26 mouse cellular contexts compared by ENCODE assay signal in the genomic region with DNA sequence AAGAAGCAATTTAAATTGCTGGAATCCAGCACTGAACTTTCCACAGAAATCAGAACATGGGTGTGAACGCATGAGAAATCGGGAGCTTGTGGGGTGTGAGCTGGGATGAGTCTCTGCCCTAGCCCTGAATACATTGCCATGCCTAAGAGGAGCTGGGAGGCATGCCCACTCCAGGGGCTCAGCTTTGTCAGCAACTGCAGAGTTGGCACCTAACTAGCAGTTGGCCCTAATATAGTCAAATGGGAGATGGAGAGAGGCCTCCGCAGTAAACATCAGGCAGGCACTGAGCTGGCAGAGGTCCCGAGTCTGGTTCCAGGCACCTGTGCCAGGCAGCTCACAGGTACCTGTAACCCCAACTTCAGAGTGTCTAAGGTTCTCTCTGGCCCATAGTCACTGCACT.
A peak's percentile ranks its signal among the peaks of the same experiment; 100 is the strongest.
DNase-seq lines count a peak whose midpoint lies in the region; ATAC-seq and TF ChIP-seq lines count a peak whose summit lies in the region.
"Had no signal": no experiment of that assay in that cellular context is flagged by ENCODE, and none has a peak within 500 bp of the region (broad histone marks: within the 10 kb centered on the region; RNA-seq: fewer than 3 reads in every experiment).

No protein-coding gene starts in this region.

- WGBS in forebrain, postnatal 0 days, result 50% methylated on average over 4 of the region's 4 CpGs
- 76% methylated on average over 4 of the region's 4 CpGs for WGBS in forebrain, embryonic 13.5 days

- no peak overlapping the region for H3K27ac ChIP-seq in forebrain, postnatal 0 days (ENCODE audit: low read depth, low read length)
- no peak overlapping the region for H3K27ac ChIP-seq in forebrain, embryonic 13.5 days
- H3K27ac ChIP-seq: embryonic facial prominence, embryonic 12.5 days; hindbrain, embryonic 10.5 days; limb, embryonic 10.5 days; limb, embryonic 15.5 days; liver, embryonic 13.5 days; midbrain, embryonic 12.5 days had no signal

- no peak overlapping the region for H3K9ac ChIP-seq in forebrain, postnatal 0 days
- H3K9ac ChIP-seq in forebrain, embryonic 13.5 days, result no peak overlapping the region
- H3K9ac ChIP-seq: embryonic facial prominence, embryonic 12.5 days; heart, embryonic 12.5 days; limb, embryonic 15.5 days; liver, embryonic 13.5 days; midbrain, embryonic 12.5 days had no signal

- no peaks in the 10 kb centered on the region for H3K27me3 ChIP-seq in forebrain, postnatal 0 days (ENCODE audit: insufficient read depth, low read length)
- H3K27me3 ChIP-seq in forebrain, embryonic 13.5 days, result peaks cover 5% of the 10 kb centered on the region; the same call in 1 of the 2 replicates
- H3K27me3 ChIP-seq: liver, embryonic 13.5 days; megakaryocyte, embryonic 14.5 days had no signal

- H3K4me1 ChIP-seq in forebrain, postnatal 0 days (ENCODE audit: insufficient read depth), result no peaks in the 10 kb centered on the region
- no peaks in the 10 kb centered on the region for H3K4me1 ChIP-seq in forebrain, embryonic 13.5 days
- H3K4me1 ChIP-seq: embryonic facial prominence, embryonic 12.5 days; heart, embryonic 12.5 days; limb, embryonic 10.5 days; limb, embryonic 15.5 days; liver, embryonic 13.5 days; megakaryocyte, embryonic 14.5 days; midbrain, embryonic 12.5 days had no signal

- no peak for DNase-seq in forebrain, postnatal 0 days
- DNase-seq in layer of hippocampus, postnatal 10 days (ENCODE audit: low spot score in 2 of 2), result peak; percentile 14 to 27
- DNase-seq in layer of hippocampus, adult 9-11 months, result no peak
- peak; percentile 37 to 41 for DNase-seq in right cerebral cortex, postnatal 10 days (ENCODE audit: low spot score in 2 of 2)
- DNase-seq in right cerebral cortex, adult 18-20 months, result no peak
- DNase-seq: adrenal gland, postnatal 25 days; B cell, adult 2 months; cerebellum, adult 2 months; embryo, embryonic 11 days; gastrocnemius, postnatal 25 days; heart, adult 18-20 months; kidney, adult 9 months; kidney, postnatal 10 days; liver, embryonic 13.5 days; lung, adult 18-20 months; lung, postnatal 4 days had no signal

- H3K4me3 ChIP-seq in forebrain, postnatal 0 days (ENCODE audit: low read depth, low read length), result no peak overlapping the region
- H3K4me3 ChIP-seq in forebrain, embryonic 13.5 days, result no peak overlapping the region
- H3K4me3 ChIP-seq: embryonic facial prominence, embryonic 12.5 days; heart, embryonic 12.5 days; hindbrain, embryonic 10.5 days; limb, embryonic 10.5 days; limb, embryonic 15.5 days; liver, embryonic 13.5 days; megakaryocyte, embryonic 14.5 days; midbrain, embryonic 12.5 days had no signal

- H3K36me3 ChIP-seq in forebrain, postnatal 0 days (ENCODE audit: insufficient read depth), result no peaks in the 10 kb centered on the region
- H3K36me3 ChIP-seq in forebrain, embryonic 13.5 days (ENCODE audit: poor library complexity, severe bottlenecking), result no peaks in the 10 kb centered on the region
- H3K36me3 ChIP-seq: embryonic facial prominence, embryonic 12.5 days; heart, embryonic 12.5 days; hindbrain, embryonic 10.5 days; limb, embryonic 10.5 days; limb, embryonic 15.5 days; liver, embryonic 13.5 days; midbrain, embryonic 12.5 days had no signal

- no peak for TF ChIP-seq CTCF in forebrain, postnatal 0 days (IDR thresholded peaks at IDR 0.05; ENCODE audit: low read depth)

- peak; percentile 34 for ATAC-seq in forebrain, postnatal 0 days
- no peak for ATAC-seq in forebrain, embryonic 13.5 days
- ATAC-seq: intestine, postnatal 0 days; lung, postnatal 0 days had no signal

- no peaks in the 10 kb centered on the region for H3K9me3 ChIP-seq in forebrain, postnatal 0 days (ENCODE audit: low read length)
- no peaks in the 10 kb centered on the region for H3K9me3 ChIP-seq in forebrain, embryonic 13.5 days (replicated peaks)
- H3K9me3 ChIP-seq: embryonic facial prominence, embryonic 12.5 days; heart, embryonic 12.5 days; hindbrain, embryonic 10.5 days; limb, embryonic 10.5 days; limb, embryonic 15.5 days; liver, embryonic 13.5 days; midbrain, embryonic 12.5 days had no signal

- no peak overlapping the region for H3K4me2 ChIP-seq in forebrain, postnatal 0 days (ENCODE audit: low read depth)
- no peak overlapping the region for H3K4me2 ChIP-seq in forebrain, embryonic 13.5 days
- H3K4me2 ChIP-seq: embryonic facial prominence, embryonic 12.5 days; heart, embryonic 12.5 days; limb, embryonic 15.5 days; liver, embryonic 13.5 days; midbrain, embryonic 12.5 days had no signal

Comparison
In these comparisons a context has a peak if more than half of its experiments do, and no peak if none do; other contexts are left out.
1. DNase-seq: peak in layer of hippocampus, postnatal 10 days (2 of 2) and right cerebral cortex, postnatal 10 days (2 of 2); none in forebrain, postnatal 0 days (single experiment), layer of hippocampus, adult 9-11 months (single experiment) and right cerebral cortex, adult 18-20 months (single experiment).